In genomic region chr11:57786616-57787418, GRCm38 (mm10) we compare ENCODE assay signal across 8 mouse cellular contexts. TPM values are rescaled to one million over a fixed set of nuclear protein-coding genes. Genes with fewer than 3 reads are reported as not detected.
DNase-seq lines count a peak whose midpoint lies in the region; ATAC-seq and TF ChIP-seq lines count a peak whose summit lies in the region.

No protein-coding gene starts in this region.

- no peaks in the 10 kb centered on the region for H3K27me3 ChIP-seq in embryonic facial prominence, embryonic 11.5 days (ENCODE audit: control insufficient read depth, insufficient read depth, low read length)
- no peaks in the 10 kb centered on the region for H3K27me3 ChIP-seq in hindbrain, embryonic 12.5 days
- H3K27me3 ChIP-seq in midbrain, postnatal 0 days (ENCODE audit: insufficient read depth, low read length), result no peaks in the 10 kb centered on the region
- no peaks in the 10 kb centered on the region for H3K27me3 ChIP-seq in liver, embryonic 11.5 days (replicated peaks; ENCODE audit: control insufficient read depth, insufficient read depth, low read length)

- peak; percentile 80 for TF ChIP-seq CTCF in midbrain, postnatal 0 days (IDR thresholded peaks at IDR 0.05)

- no peak overlapping the region for H3K4me2 ChIP-seq in embryonic facial prominence, embryonic 11.5 days (ENCODE audit: low read depth, low read length)
- H3K4me2 ChIP-seq in hindbrain, embryonic 12.5 days (replicated peaks), result 0 out of 2 replicates have a peak overlapping the region, but pooled peaks have one; percentile 11
- 0 out of 2 replicates have a peak overlapping the region, but pooled peaks have one; percentile 4 for H3K4me2 ChIP-seq in midbrain, postnatal 0 days (ENCODE audit: low read depth, low read length, poor library complexity, severe bottlenecking)
- H3K4me2 ChIP-seq in liver, embryonic 11.5 days, result no peak overlapping the region

- DNase-seq in 3T3-L1 (ENCODE audit: low read depth, low spot score) (peak; percentile 16), ES-E14 (ENCODE audit: low read depth, low spot score) (no peak)
- DNase-seq in embryonic facial prominence, embryonic 11.5 days (ENCODE audit: low spot score), result peak; percentile 55
- DNase-seq in layer of hippocampus, postnatal 36 days, result peak; percentile 40 to 45
- DNase-seq in midbrain, postnatal 0 days (ENCODE audit: low spot score), result peak; percentile 84
- DNase-seq in liver, embryonic 11.5 days (ENCODE audit: low spot score), result no peak
- DNase-seq in spleen, postnatal 4 days (ENCODE audit: low spot score in 2 of 2), result no peak

- 45% methylated on average over 18 of the region's 18 CpGs for WGBS in embryonic facial prominence, embryonic 11.5 days
- 22% methylated on average over 18 of the region's 18 CpGs for WGBS in hindbrain, embryonic 12.5 days
- 15% methylated on average over 18 of the region's 18 CpGs for WGBS in midbrain, postnatal 0 days
- WGBS in liver, embryonic 11.5 days, result 60% methylated on average over 18 of the region's 18 CpGs

- H3K36me3 ChIP-seq in ES-E14 (ENCODE audit: control insufficient read depth, insufficient read depth, low read length, poor library complexity, severe bottlenecking), result no peaks in the 10 kb centered on the region; the same call in none of the 2 replicates
- H3K36me3 ChIP-seq in embryonic facial prominence, embryonic 11.5 days (replicated peaks; ENCODE audit: control insufficient read depth, insufficient read depth, low read depth, low read length), result no peaks in the 10 kb centered on the region
- H3K36me3 ChIP-seq in hindbrain, embryonic 12.5 days, result 0 out of 2 replicates have a peak, but pooled peaks cover 6% of the 10 kb centered on the region
- H3K36me3 ChIP-seq in midbrain, postnatal 0 days (ENCODE audit: insufficient read depth, low read length), result peaks cover 4% of the 10 kb centered on the region; the same call in 1 of the 2 replicates
- H3K36me3 ChIP-seq in liver, embryonic 11.5 days (ENCODE audit: control insufficient read depth, insufficient read depth, low read length), result no peaks in the 10 kb centered on the region; the same call in 1 of the 2 replicates

- in situ Hi-C loops in ES-E14 (cut with MboI; ENCODE audit: low sequenced_read_pairs in 2 of 2, unreplicated experiment in 2 of 2), result no loop called here

- peak overlapping the region; percentile 9 to 17; a peak in 1 of 4 replicates for H3K4me3 ChIP-seq in ES-E14 (ENCODE audit: insufficient read depth in 1 of 2, low read depth in 1 of 2, low read length in 2 of 2, poor library complexity in 1 of 2, severe bottlenecking in 1 of 2)
- no peak overlapping the region for H3K4me3 ChIP-seq in embryonic facial prominence, embryonic 11.5 days (ENCODE audit: low read depth, low read length)
- no peak overlapping the region for H3K4me3 ChIP-seq in hindbrain, embryonic 12.5 days
- no peak overlapping the region for H3K4me3 ChIP-seq in midbrain, postnatal 0 days (ENCODE audit: low read depth, low read length)
- H3K4me3 ChIP-seq in liver, embryonic 11.5 days (ENCODE audit: low read depth, low read length), result no peak overlapping the region

- peak; percentile 11; the same call in 1 of the 2 replicates for ATAC-seq in embryonic facial prominence, embryonic 11.5 days (replicated peaks; ENCODE audit: insufficient number of reproducible peaks, low FRiP score, low TSS enrichment, low read depth)
- ATAC-seq in hindbrain, embryonic 12.5 days (ENCODE audit: low FRiP score), result peak; percentile 68; the same call in 1 of the 2 replicates
- ATAC-seq in midbrain, postnatal 0 days (ENCODE audit: low FRiP score), result peak; percentile 79
- ATAC-seq in liver, embryonic 11.5 days (replicated peaks; ENCODE audit: low FRiP score), result no peak

- no peak overlapping the region for H3K27ac ChIP-seq in ES-E14 (ENCODE audit: insufficient read depth, low read depth, low read length, poor library complexity, severe bottlenecking)
- H3K27ac ChIP-seq in embryonic facial prominence, embryonic 11.5 days (replicated peaks; ENCODE audit: low read depth, low read length), result no peak overlapping the region; the same call in 1 of the 2 replicates
- peak overlapping the region; percentile 68 for H3K27ac ChIP-seq in hindbrain, embryonic 12.5 days
- peak overlapping the region; percentile 85 for H3K27ac ChIP-seq in midbrain, postnatal 0 days (ENCODE audit: low read depth, low read length)
- no peak overlapping the region for H3K27ac ChIP-seq in liver, embryonic 11.5 days (ENCODE audit: low read depth, low read length)

- peaks cover 7 to 22% of the 10 kb centered on the region in 2 experiments; a peak in 2 of 4 replicates for H3K4me1 ChIP-seq in ES-E14 (ENCODE audit: control insufficient read depth in 2 of 2, insufficient read depth in 2 of 2, low read length in 2 of 2, poor library complexity in 1 of 2)
- H3K4me1 ChIP-seq in embryonic facial prominence, embryonic 11.5 days (ENCODE audit: control insufficient read depth, insufficient read depth, low read length), result no peaks in the 10 kb centered on the region
- peaks cover 13% of the 10 kb centered on the region for H3K4me1 ChIP-seq in hindbrain, embryonic 12.5 days
- H3K4me1 ChIP-seq in midbrain, postnatal 0 days (ENCODE audit: insufficient read depth, low read length), result peaks cover 10% of the 10 kb centered on the region; the same call in 1 of the 2 replicates
- no peaks in the 10 kb centered on the region for H3K4me1 ChIP-seq in liver, embryonic 11.5 days (replicated peaks; ENCODE audit: control insufficient read depth, insufficient read depth, low read length)

- no peaks in the 10 kb centered on the region for H3K9me3 ChIP-seq in ES-E14 (ENCODE audit: control insufficient read depth, insufficient read depth, low read depth, low read length)
- no peaks in the 10 kb centered on the region for H3K9me3 ChIP-seq in embryonic facial prominence, embryonic 11.5 days (replicated peaks; ENCODE audit: control insufficient read depth, low read length)
- no peaks in the 10 kb centered on the region for H3K9me3 ChIP-seq in hindbrain, embryonic 12.5 days (replicated peaks)
- H3K9me3 ChIP-seq in midbrain, postnatal 0 days (ENCODE audit: low read length), result no peaks in the 10 kb centered on the region
- no peaks in the 10 kb centered on the region for H3K9me3 ChIP-seq in liver, embryonic 11.5 days (ENCODE audit: control insufficient read depth, low read length)

- H3K9ac ChIP-seq in ES-E14 (ENCODE audit: insufficient read depth, low read depth, low read length, poor library complexity, severe bottlenecking), result peak overlapping the region; percentile 49; the same call in 1 of the 2 replicates
- H3K9ac ChIP-seq in embryonic facial prominence, embryonic 11.5 days (replicated peaks; ENCODE audit: low read length), result peak overlapping the region; percentile 14; the same call in 1 of the 2 replicates
- H3K9ac ChIP-seq in hindbrain, embryonic 12.5 days, result no peak overlapping the region
- peak overlapping the region; percentile 54 for H3K9ac ChIP-seq in midbrain, postnatal 0 days (replicated peaks; ENCODE audit: low read length, poor library complexity, severe bottlenecking)
- H3K9ac ChIP-seq in liver, embryonic 11.5 days (ENCODE audit: low read depth, low read length), result no peak overlapping the region

TF ChIP-seq in ES-E14, 5 proteins besides CTCF, POLR2A, EP300 and RAD21:
- TF ChIP-seq HCFC1 (IDR thresholded peaks at IDR 0.05; ENCODE audit: borderline replicate concordance, insufficient read depth, low read length) (no peak), ZNF384 (IDR thresholded peaks at IDR 0.05; ENCODE audit: low read depth, low read length) (no peak)

RNA-seq across cellular contexts. Expression of gene Sap30l, which starts 14.6 kb away (rescaled TPM):
- 25.7 and 29.2 TPM in 2 replicates for total RNA-seq in ES-E14 (2012; rRNA removed)
- 15.0 and 16.2 TPM in 2 replicates for polyA plus RNA-seq in embryonic facial prominence, embryonic 11.5 days (2014; fragmentation: Nextera tagmentation; extraction: Ambion mirVana)
- 18.6 and 20.8 TPM in 2 replicates for polyA plus RNA-seq in hindbrain, embryonic 12.5 days (2016; fragmentation: Nextera tagmentation; extraction: Ambion mirVana)
- total RNA-seq in layer of hippocampus, postnatal 36 days (2021), result 10 to 100 TPM; 53.9 to 55.0 TPM
- 35.1 and 40.1 TPM in 2 replicates for total RNA-seq in midbrain, postnatal 0 days (2014; rRNA removed)
- 9.4 and 11.6 TPM in 2 replicates for polyA plus RNA-seq in midbrain, postnatal 0 days (2015; fragmentation: Nextera tagmentation; extraction: Ambion mirVana)
- polyA plus RNA-seq in liver, embryonic 11.5 days (2014; fragmentation: Nextera tagmentation; extraction: Ambion mirVana), result 7.5 and 7.8 TPM in 2 replicates

RNA-seq across cellular contexts. Expression of gene Hand1, which starts 45.8 kb away (rescaled TPM):
- total RNA-seq in ES-E14 (2012; rRNA removed), result 1.5 and 6.5 TPM in 2 replicates
- 8.2 and 11.9 TPM in 2 replicates for polyA plus RNA-seq in embryonic facial prominence, embryonic 11.5 days (2014; fragmentation: Nextera tagmentation; extraction: Ambion mirVana)
- 0.25 and 0.32 TPM in 2 replicates for polyA plus RNA-seq in hindbrain, embryonic 12.5 days (2016; fragmentation: Nextera tagmentation; extraction: Ambion mirVana)
- total RNA-seq in layer of hippocampus, postnatal 36 days (2021), result not detected
- not detected in 2 replicates for total RNA-seq in midbrain, postnatal 0 days (2014; rRNA removed)
- polyA plus RNA-seq in midbrain, postnatal 0 days (2015; fragmentation: Nextera tagmentation; extraction: Ambion mirVana), result not detected in 2 replicates
- polyA plus RNA-seq in liver, embryonic 11.5 days (2014; fragmentation: Nextera tagmentation; extraction: Ambion mirVana), result 9.1 and 11.0 TPM in 2 replicates

Comparison
In these comparisons a context has a peak if more than half of its experiments do, and no peak if none do; other contexts are left out.
1. DNase-seq: peak in 3T3-L1 (single experiment), embryonic facial prominence, embryonic 11.5 days (single experiment), layer of hippocampus, postnatal 36 days (2 of 2) and midbrain, postnatal 0 days (single experiment); none in ES-E14 (single experiment), liver, embryonic 11.5 days (single experiment) and spleen, postnatal 4 days (0 of 2).
2. H3K27ac ChIP-seq: peak in hindbrain, embryonic 12.5 days (single experiment) and midbrain, postnatal 0 days (single experiment); none in ES-E14 (single experiment), embryonic facial prominence, embryonic 11.5 days (single experiment) and liver, embryonic 11.5 days (single experiment).
3. H3K4me3 ChIP-seq: peak in ES-E14 (2 of 2); none in embryonic facial prominence, embryonic 11.5 days (single experiment), hindbrain, embryonic 12.5 days (single experiment), midbrain, postnatal 0 days (single experiment) and liver, embryonic 11.5 days (single experiment).
4. H3K9ac ChIP-seq: peak in ES-E14 (single experiment), embryonic facial prominence, embryonic 11.5 days (single experiment) and midbrain, postnatal 0 days (single experiment); none in hindbrain, embryonic 12.5 days (single experiment) and liver, embryonic 11.5 days (single experiment).
5. H3K4me2 ChIP-seq: peak in hindbrain, embryonic 12.5 days (single experiment) and midbrain, postnatal 0 days (single experiment); none in embryonic facial prominence, embryonic 11.5 days (single experiment) and liver, embryonic 11.5 days (single experiment).